Mouse (Mus musculus): ENCODE data around the gene Lyst. TPM values are rescaled to one million over a fixed set of nuclear protein-coding genes. Genes with fewer than 3 reads are reported as not detected.
"Not testable (repeated sequence)": the region's sequence is repeated elsewhere in the genome, so short reads cannot be mapped to it uniquely, and the experiment has no call there.

The Lyst gene
- polyA plus RNA-seq (2015; fragmentation: Nextera tagmentation; extraction: Ambion mirVana): 4.2 and 5.4 TPM in 2 replicates

GRCm38 (mm10) chr13:13590048-13591011 is at the start of gene Lyst:
Gene Lyst (plus strand): TSS chr13:13590397.
- WGBS: under 1% methylated on average over 82 of the region's 88 CpGs
- H3K4me1 ChIP-seq: peaks cover 7% of the 10 kb centered on the region
- H3K9me3 ChIP-seq: no peaks in the 10 kb centered on the region
- peak within 1 kb of the TSS; percentile 62; the same call in 1 of the 2 replicates for H3K27ac ChIP-seq
- H3K9ac ChIP-seq: peak within 1 kb of the TSS; percentile 79
- peak within 1 kb of the TSS; percentile 78 for H3K4me3 ChIP-seq
- no peaks in the 10 kb centered on the region; the same call in 1 of the 2 replicates for H3K27me3 ChIP-seq
- ATAC-seq (ENCODE audit: insufficient number of reproducible peaks, insufficient read depth, low FRiP score, low TSS enrichment, low read depth): peak; percentile 97
- peak within 1 kb of the TSS; percentile 88 for H3K4me2 ChIP-seq
- no peaks in the 10 kb centered on the region for H3K36me3 ChIP-seq

GRCm38 (mm10) chr13:13543073-13543472 is 47.1 kb upstream of the Lyst start:
- ATAC-seq (ENCODE audit: insufficient number of reproducible peaks, insufficient read depth, low FRiP score, low TSS enrichment, low read depth); H3K36me3 ChIP-seq; H3K9ac ChIP-seq; H3K27ac ChIP-seq; H3K4me1 ChIP-seq; H3K9me3 ChIP-seq; H3K27me3 ChIP-seq; H3K4me2 ChIP-seq; H3K4me3 ChIP-seq: not testable (repeated sequence)
- 95% methylated on average over 10 of the region's 10 CpGs for WGBS

- no peak overlapping the region for H3K9ac ChIP-seq
- ATAC-seq (ENCODE audit: insufficient number of reproducible peaks, insufficient read depth, low FRiP score, low TSS enrichment, low read depth): no peak
Measured at GRCm38 (mm10) chr13:13546792-13547191, 43.4 kb upstream of the Lyst start.

GRCm38 (mm10) chr13:13547889-13548288 is 42.3 kb upstream of the Lyst start:
- no peaks in the 10 kb centered on the region for H3K9me3 ChIP-seq
- no peak overlapping the region for H3K4me2 ChIP-seq
- H3K27me3 ChIP-seq: no peaks in the 10 kb centered on the region
- no peak overlapping the region for H3K27ac ChIP-seq
- 89% methylated on average over 4 of the region's 4 CpGs for WGBS
- no peak overlapping the region for H3K9ac ChIP-seq
- peaks cover 3% of the 10 kb centered on the region; the same call in 1 of the 2 replicates for H3K4me1 ChIP-seq
- ATAC-seq (ENCODE audit: insufficient number of reproducible peaks, insufficient read depth, low FRiP score, low TSS enrichment, low read depth): no peak
- no peak overlapping the region for H3K4me3 ChIP-seq
- H3K36me3 ChIP-seq: no peaks in the 10 kb centered on the region

More at GRCm38 (mm10) chr13:13546792-13547191, 43.4 kb upstream of the Lyst start:
- Histone ChIP-seq H3K9me3 (no peaks in the 10 kb centered on the region), H3K4me1 (peaks cover 3% of the 10 kb centered on the region; the same call in 1 of the 2 replicates), H3K4me3 (no peak overlapping the region), H3K27ac (no peak overlapping the region), H3K36me3 (no peaks in the 10 kb centered on the region), H3K27me3 (no peaks in the 10 kb centered on the region), H3K4me2 (no peak overlapping the region)
- WGBS: 69% methylated on average over 3 of the region's 3 CpGs

- Histone ChIP-seq H3K36me3 (no peaks in the 10 kb centered on the region), H3K4me2 (no peak overlapping the region), H3K9me3 (no peaks in the 10 kb centered on the region), H3K27me3 (no peaks in the 10 kb centered on the region), H3K4me3 (no peak overlapping the region), H3K4me1 (peaks cover 3% of the 10 kb centered on the region; the same call in 1 of the 2 replicates), H3K27ac (no peak overlapping the region), H3K9ac (no peak overlapping the region)
- no peak for ATAC-seq (ENCODE audit: insufficient number of reproducible peaks, insufficient read depth, low FRiP score, low TSS enrichment, low read depth)
- WGBS: 91% methylated on average over 6 of the region's 6 CpGs
Measured at GRCm38 (mm10) chr13:13548431-13549190, 41.6 kb upstream of the Lyst start.

GRCm38 (mm10) chr13:13549687-13550660 is 40.2 kb upstream of the Lyst start:
- Histone ChIP-seq H3K27me3 (no peaks in the 10 kb centered on the region), H3K4me1 (peaks cover 3% of the 10 kb centered on the region; the same call in 1 of the 2 replicates), H3K36me3 (no peaks in the 10 kb centered on the region), H3K4me2 (no peak overlapping the region), H3K27ac (no peak overlapping the region), H3K4me3 (no peak overlapping the region), H3K9ac (no peak overlapping the region), H3K9me3 (no peaks in the 10 kb centered on the region)
- no peak for ATAC-seq (ENCODE audit: insufficient number of reproducible peaks, insufficient read depth, low FRiP score, low TSS enrichment, low read depth)
- 63% methylated on average over 9 of the region's 9 CpGs for WGBS

- WGBS: 44% methylated on average over 3 of the region's 3 CpGs
- no peak overlapping the region for H3K27ac ChIP-seq
- no peaks in the 10 kb centered on the region for H3K36me3 ChIP-seq
- H3K4me1 ChIP-seq: peaks cover 3% of the 10 kb centered on the region; the same call in 1 of the 2 replicates
- H3K27me3 ChIP-seq: no peaks in the 10 kb centered on the region
- ATAC-seq (ENCODE audit: insufficient number of reproducible peaks, insufficient read depth, low FRiP score, low TSS enrichment, low read depth): no peak
- no peak overlapping the region for H3K4me2 ChIP-seq
- no peak overlapping the region for H3K9ac ChIP-seq
- no peaks in the 10 kb centered on the region for H3K9me3 ChIP-seq
- no peak overlapping the region for H3K4me3 ChIP-seq
Measured at GRCm38 (mm10) chr13:13552020-13552419, 38.2 kb upstream of the Lyst start.

GRCm38 (mm10) chr13:13553660-13554059 is 36.5 kb upstream of the Lyst start:
- Histone ChIP-seq H3K4me3 (no peak overlapping the region), H3K4me1 (peaks cover 3% of the 10 kb centered on the region; the same call in 1 of the 2 replicates), H3K4me2 (no peak overlapping the region), H3K27me3 (no peaks in the 10 kb centered on the region), H3K9me3 (no peaks in the 10 kb centered on the region), H3K9ac (no peak overlapping the region), H3K36me3 (no peaks in the 10 kb centered on the region), H3K27ac (no peak overlapping the region)
- ATAC-seq (ENCODE audit: insufficient number of reproducible peaks, insufficient read depth, low FRiP score, low TSS enrichment, low read depth): no peak
- 52% methylated on average over 1 of the region's 1 CpGs for WGBS

GRCm38 (mm10) chr13:13555196-13555595 is 35.0 kb upstream of the Lyst start:
- H3K4me1 ChIP-seq: no peaks in the 10 kb centered on the region
- H3K4me2 ChIP-seq: no peak overlapping the region
- H3K27ac ChIP-seq: no peak overlapping the region
- H3K9ac ChIP-seq: no peak overlapping the region
- H3K36me3 ChIP-seq: no peaks in the 10 kb centered on the region
- H3K27me3 ChIP-seq: no peaks in the 10 kb centered on the region
- 88% methylated on average over 3 of the region's 3 CpGs for WGBS
- ATAC-seq (ENCODE audit: insufficient number of reproducible peaks, insufficient read depth, low FRiP score, low TSS enrichment, low read depth): no peak
- no peaks in the 10 kb centered on the region for H3K9me3 ChIP-seq
- no peak overlapping the region for H3K4me3 ChIP-seq

- WGBS: 81% methylated on average over 5 of the region's 5 CpGs
Measured at GRCm38 (mm10) chr13:13557001-13557743, 33.0 kb upstream of the Lyst start.

More at GRCm38 (mm10) chr13:13557001-13557743, 33.0 kb upstream of the Lyst start:
- no peak for ATAC-seq (ENCODE audit: insufficient number of reproducible peaks, insufficient read depth, low FRiP score, low TSS enrichment, low read depth)
- no peaks in the 10 kb centered on the region for H3K36me3 ChIP-seq
- H3K9ac ChIP-seq: no peak overlapping the region
- H3K4me3 ChIP-seq: no peak overlapping the region
- H3K27ac ChIP-seq: no peak overlapping the region
- H3K27me3 ChIP-seq: no peaks in the 10 kb centered on the region
- no peaks in the 10 kb centered on the region for H3K9me3 ChIP-seq
- no peak overlapping the region for H3K4me2 ChIP-seq
- no peaks in the 10 kb centered on the region for H3K4me1 ChIP-seq
